Mouse (Mus musculus) central nervous system, embryonic 14 days (tissue): ENCODE measurements around the gene Rspo3. TPM values are rescaled to one million over a fixed set of nuclear protein-coding genes. Genes with fewer than 3 reads are reported as not detected.

ENCODE experiments used
- polyA plus RNA-seq: library from polyadenylated mRNA; depleted of rRNA; stranded (reverse); fragments of >200 nt; gene quantifications from 2 replicates; pipeline ENCODE4 v1.2.3, GENCODE M21; 2012; rRNA removed

Rspo3 gene
- 6.6 and 8.7 TPM in 2 replicates for polyA plus RNA-seq

GRCm38 (mm10) chr10:29535546-29536260, at the start of gene Rspo3:
Rspo3 (minus strand) TSS chr10:29535867.

Other genes starting within 250 kb of the Rspo3 start
- 14.0 and 14.8 TPM in 2 replicates for gene Echdc1, start 222.7 kb downstream of the Rspo3 start, polyA plus RNA-seq
- 92.0 and 96.6 TPM in 2 replicates for gene Rnf146, start 173.4 kb downstream of the Rspo3 start, polyA plus RNA-seq